8 mouse cellular contexts compared by ENCODE assay signal in the genomic region with DNA sequence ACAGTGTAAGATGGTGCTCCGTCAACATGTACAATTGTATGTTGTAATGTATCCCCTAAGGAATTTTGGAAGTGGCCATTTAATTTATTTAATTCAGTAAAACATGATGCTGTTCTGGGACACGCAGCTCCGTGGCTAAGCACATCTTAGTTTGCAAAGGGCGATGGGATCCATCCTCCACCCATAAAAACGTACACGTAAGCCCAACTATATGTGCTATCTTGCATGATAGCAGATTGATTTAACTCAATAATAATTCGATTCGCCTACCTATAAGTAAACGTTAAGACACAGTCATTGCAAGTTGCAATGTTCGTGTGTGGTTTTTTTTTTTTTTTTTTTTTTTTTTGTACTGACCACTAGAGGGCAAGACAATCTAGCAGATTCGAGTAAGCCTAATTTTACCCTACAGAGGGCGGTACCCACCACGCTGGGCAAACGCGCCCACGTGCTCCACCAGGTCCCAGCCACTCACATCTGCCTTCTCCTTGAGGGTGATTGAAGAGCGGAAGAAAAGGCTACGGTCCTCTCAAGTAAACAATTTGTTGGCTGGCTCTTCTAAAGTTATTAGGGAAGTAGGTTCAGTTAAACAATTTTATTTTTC.
DNase-seq lines count a peak whose midpoint lies in the region; ATAC-seq and TF ChIP-seq lines count a peak whose summit lies in the region.

No protein-coding gene starts in this region.

- no peak overlapping the region for H3K4me3 ChIP-seq in E14TG2a.4 (replicated peaks; ENCODE audit: low read length)
- no peak overlapping the region for H3K4me3 ChIP-seq in forebrain, embryonic 13.5 days
- H3K4me3 ChIP-seq in liver, embryonic 12.5 days: no peak overlapping the region
- no peak overlapping the region for H3K4me3 ChIP-seq in neural tube, embryonic 13.5 days

- H3K9me3 ChIP-seq in E14TG2a.4 (ENCODE audit: low read length): no peaks in the 10 kb centered on the region
- H3K9me3 ChIP-seq in forebrain, embryonic 13.5 days (replicated peaks): no peaks in the 10 kb centered on the region
- H3K9me3 ChIP-seq in liver, embryonic 12.5 days (replicated peaks): no peaks in the 10 kb centered on the region
- no peaks in the 10 kb centered on the region for H3K9me3 ChIP-seq in neural tube, embryonic 13.5 days

- H3K9ac ChIP-seq in forebrain, embryonic 13.5 days: no peak overlapping the region
- no peak overlapping the region for H3K9ac ChIP-seq in liver, embryonic 12.5 days
- no peak overlapping the region for H3K9ac ChIP-seq in neural tube, embryonic 13.5 days

- 40% methylated on average over 18 of the region's 18 CpGs for WGBS in forebrain, embryonic 13.5 days
- 22% methylated on average over 18 of the region's 18 CpGs for WGBS in large intestine, adult 2 months
- WGBS in liver, embryonic 12.5 days (ENCODE audit: insufficient replicate concordance): 27% methylated on average over 18 of the region's 18 CpGs
- 29% methylated on average over 18 of the region's 18 CpGs for WGBS in neural tube, embryonic 13.5 days

- TF ChIP-seq CTCF in E14TG2a.4 (conservative IDR thresholded peaks at IDR 0.05; ENCODE audit: low read length): peak; percentile 33

- 0 out of 2 replicates have a peak, but pooled peaks cover 2% of the 10 kb centered on the region for H3K27me3 ChIP-seq in E14TG2a.4 (ENCODE audit: insufficient read depth, low read length)
- no peaks in the 10 kb centered on the region for H3K27me3 ChIP-seq in forebrain, embryonic 13.5 days
- no peaks in the 10 kb centered on the region for H3K27me3 ChIP-seq in liver, embryonic 12.5 days (replicated peaks)
- no peaks in the 10 kb centered on the region for H3K27me3 ChIP-seq in neural tube, embryonic 13.5 days

- H3K4me1 ChIP-seq in E14TG2a.4 (replicated peaks; ENCODE audit: low read depth, low read length): peaks cover 9% of the 10 kb centered on the region; the same call in 1 of the 2 replicates
- peaks cover 4% of the 10 kb centered on the region; the same call in 1 of the 2 replicates for H3K4me1 ChIP-seq in forebrain, embryonic 13.5 days
- no peaks in the 10 kb centered on the region for H3K4me1 ChIP-seq in liver, embryonic 12.5 days
- H3K4me1 ChIP-seq in neural tube, embryonic 13.5 days (replicated peaks): peaks cover 4% of the 10 kb centered on the region; the same call in 1 of the 2 replicates

- peak; percentile 91 for ATAC-seq in forebrain, embryonic 13.5 days
- peak; percentile 52; the same call in 1 of the 2 replicates for ATAC-seq in liver, embryonic 12.5 days
- peak; percentile 90 for ATAC-seq in neural tube, embryonic 13.5 days (ENCODE audit: low read depth)

- H3K27ac ChIP-seq in forebrain, embryonic 13.5 days: no peak overlapping the region
- H3K27ac ChIP-seq in liver, embryonic 12.5 days: no peak overlapping the region
- H3K27ac ChIP-seq in neural tube, embryonic 13.5 days (replicated peaks): no peak overlapping the region

- no peaks in the 10 kb centered on the region for H3K36me3 ChIP-seq in E14TG2a.4 (ENCODE audit: insufficient read depth, low read length)
- H3K36me3 ChIP-seq in forebrain, embryonic 13.5 days (ENCODE audit: poor library complexity, severe bottlenecking): no peaks in the 10 kb centered on the region
- no peaks in the 10 kb centered on the region for H3K36me3 ChIP-seq in liver, embryonic 12.5 days
- H3K36me3 ChIP-seq in neural tube, embryonic 13.5 days: no peaks in the 10 kb centered on the region

- intact Hi-C loops in heart, postnatal 25 days (cut with DNase I): loop anchor here (2.0 to 10.0 kb wide), 3 partner anchors 270 to 810 kb away; no protein-coding TSS in a partner anchor

- peak; percentile 57 to 65 for DNase-seq in adrenal gland, postnatal 36 days
- DNase-seq in heart, postnatal 25 days (ENCODE audit: low spot score): peak; percentile 6
- DNase-seq in large intestine, adult 2 months (ENCODE audit: low read depth, low spot score): peak; percentile 27
- DNase-seq in testis, postnatal 14 days (ENCODE audit: low spot score): peak; percentile 64

- no peak overlapping the region for H3K4me2 ChIP-seq in forebrain, embryonic 13.5 days
- no peak overlapping the region for H3K4me2 ChIP-seq in liver, embryonic 12.5 days
- H3K4me2 ChIP-seq in neural tube, embryonic 13.5 days: peak overlapping the region; percentile 25

Comparison
In these comparisons a context has a peak if more than half of its experiments do, and no peak if none do; other contexts are left out.
1. DNase-seq: peak in every context shown above with its lines; median percentile 64 in testis, postnatal 14 days; 61 in adrenal gland, postnatal 36 days; 27 in large intestine, adult 2 months; 6 in heart, postnatal 25 days.